Mouse (Mus musculus) G1E-ER4 (cell line): ENCODE data around the gene Cerkl. TPM values are rescaled to one million over a fixed set of nuclear protein-coding genes. Genes with fewer than 3 reads are reported as not detected.

Experiments used
- GATA1 ChIP-seq: IDR thresholded peaks from one replicate; pipeline ENCODE4 v1.8.0; 2012; ENCODE audit warnings: low read length, inconsistent platforms
- polyA plus RNA-seq: library from polyadenylated mRNA; stranded (reverse); fragments of >175 nt; gene quantifications from 2 replicates; pipeline ENCODE4 v1.2.3, GENCODE M21; 2012

Cerkl gene
- polyA plus RNA-seq, 1 experiment: not detected

DNA sequence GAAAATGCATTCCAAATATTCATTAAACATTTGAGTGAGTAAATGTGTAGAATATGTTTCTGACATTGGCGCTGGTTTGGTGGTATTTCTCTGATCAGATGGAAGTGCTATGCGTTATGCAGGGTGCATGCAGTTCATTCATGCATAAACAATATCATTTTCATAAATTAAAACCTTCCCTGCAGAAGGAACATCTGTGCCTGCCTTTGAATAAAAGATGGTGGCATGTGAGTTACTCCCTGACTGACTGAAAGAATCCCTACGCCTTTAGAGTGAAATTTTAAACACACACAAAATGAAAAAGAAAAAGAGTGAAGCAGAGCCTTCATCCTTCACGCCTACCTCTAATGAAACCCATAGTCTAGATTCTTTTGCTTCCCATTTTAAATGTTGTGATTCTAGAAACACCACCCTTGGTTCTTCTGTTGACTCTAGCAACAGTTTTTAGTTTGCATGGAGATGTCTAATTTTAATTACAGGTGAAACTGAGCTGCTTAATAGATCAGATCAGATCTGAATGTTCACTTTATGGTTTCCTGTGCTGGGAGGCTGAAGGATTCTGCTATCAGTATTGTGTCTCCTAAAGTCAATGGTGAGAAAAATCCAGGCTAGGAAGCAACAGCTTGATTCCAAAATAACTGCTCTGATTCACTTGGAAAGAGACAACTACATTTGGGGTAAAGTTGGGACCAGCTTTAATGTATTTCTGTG, 5.7 kb downstream of the Cerkl start:
- TF ChIP-seq GATA1: no peak

DNA sequence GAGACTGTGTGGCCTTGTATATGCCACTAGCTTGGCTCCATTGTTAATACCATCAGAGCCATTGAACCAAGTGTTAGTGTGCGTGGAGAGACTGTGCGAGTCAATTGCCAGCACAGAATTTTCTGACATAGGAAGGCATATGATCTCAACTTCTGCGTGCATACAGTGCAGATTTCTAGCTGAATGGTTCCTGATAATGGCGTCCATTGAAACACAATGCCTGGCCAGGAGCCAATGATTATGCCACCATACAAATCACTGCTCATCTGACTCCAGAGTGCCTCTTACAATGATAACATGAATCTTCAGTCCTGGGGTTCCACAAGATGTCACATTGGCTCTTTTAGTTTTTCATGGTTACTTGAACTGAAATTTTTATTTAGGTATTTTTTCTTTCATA, 7.2 kb downstream of the Cerkl start:
- TF ChIP-seq GATA1: no peak

DNA sequence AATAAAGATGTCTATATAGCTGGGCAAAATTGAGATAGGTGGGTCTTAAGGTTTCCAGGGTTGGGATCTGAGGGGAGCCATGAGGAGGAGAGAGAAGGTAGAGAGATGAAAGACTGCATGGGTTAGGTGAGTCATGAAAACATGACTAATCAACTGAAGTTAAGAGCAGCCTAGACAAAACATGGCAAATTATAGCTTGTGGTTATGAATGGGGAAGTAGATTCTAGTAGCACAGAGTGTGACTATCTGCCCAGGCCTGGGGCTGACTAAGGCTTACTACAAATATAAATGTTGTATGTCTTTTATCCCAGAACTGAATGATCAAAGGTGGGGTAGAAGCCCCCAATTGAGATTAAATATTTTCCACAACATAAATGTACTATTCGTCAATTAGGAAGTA, 9.4 kb downstream of the Cerkl start:
- TF ChIP-seq GATA1: no peak

DNA sequence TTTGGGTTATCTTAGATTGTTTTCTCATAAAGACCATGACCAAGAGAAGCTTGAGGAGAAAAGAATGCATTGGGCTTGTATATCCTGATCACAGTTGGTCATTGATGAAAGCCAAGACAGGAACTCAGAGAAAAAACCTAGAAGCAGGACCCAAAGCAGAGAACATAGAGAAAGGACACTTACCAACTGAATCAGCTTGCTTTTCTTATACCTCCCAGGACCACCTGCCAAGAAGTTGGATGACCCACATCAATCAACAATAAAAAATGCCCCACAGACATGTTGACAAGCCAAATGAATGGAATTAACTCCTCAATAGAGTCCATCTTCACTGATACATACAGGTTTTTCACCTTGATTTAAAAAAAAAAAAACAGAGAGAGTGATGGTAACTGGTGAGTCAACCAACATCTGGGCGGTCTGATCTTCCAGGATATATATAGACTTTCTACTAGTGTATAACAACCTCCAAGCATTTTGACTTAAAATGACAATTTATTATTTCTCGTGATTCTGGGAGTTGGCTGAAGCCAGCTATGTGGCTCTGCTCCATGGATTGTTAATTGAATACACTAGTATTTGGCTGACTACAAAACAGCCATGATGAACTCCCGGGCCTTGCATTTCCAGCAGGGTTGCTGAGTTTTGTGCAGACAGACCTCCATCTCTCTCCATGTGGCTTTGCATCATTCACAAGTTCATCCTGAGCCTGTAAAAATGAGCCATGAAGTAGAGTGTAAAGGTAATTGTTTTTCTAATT, 12.5 kb downstream of the Cerkl start:
- no peak for TF ChIP-seq GATA1

DNA sequence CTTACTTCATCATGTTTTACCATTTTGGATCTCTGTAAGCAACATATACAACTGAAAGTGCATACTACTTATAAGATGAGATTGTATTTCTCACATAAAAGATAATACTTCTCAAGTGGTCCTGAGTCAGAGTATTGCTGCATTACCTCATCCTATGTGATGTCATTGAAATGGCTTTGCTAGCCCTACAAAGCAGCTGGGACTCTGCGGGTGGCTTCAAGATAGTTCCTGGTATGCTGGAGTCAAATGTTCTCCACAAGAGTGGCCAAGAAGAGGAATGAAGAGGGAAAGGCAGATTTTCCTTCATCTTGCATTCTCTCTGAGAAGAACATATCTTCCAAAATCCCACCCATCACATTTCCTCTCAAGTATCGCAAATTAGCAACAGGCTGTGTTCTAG, 13.2 kb downstream of the Cerkl start:
- TF ChIP-seq GATA1: no peak

DNA sequence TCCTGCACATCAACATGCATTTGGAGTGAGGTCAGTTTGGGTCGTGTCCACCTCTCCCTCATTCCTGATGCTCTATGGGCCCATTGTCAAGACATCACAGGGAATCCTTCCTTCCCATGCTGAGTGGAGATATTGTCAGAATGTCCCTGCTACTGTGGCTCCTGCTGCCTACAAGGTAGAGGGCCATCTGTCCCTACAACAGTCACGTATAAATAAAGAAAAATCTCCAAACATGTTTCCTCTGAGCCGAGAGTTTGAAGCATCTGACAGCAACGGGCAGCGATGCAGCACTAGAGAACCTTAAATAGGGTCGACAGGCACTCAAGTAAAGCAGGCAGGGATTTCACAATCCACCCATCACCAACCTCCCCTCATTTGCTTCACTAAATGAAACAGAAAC, 13.7 kb downstream of the Cerkl start:
- TF ChIP-seq GATA1: no peak

DNA sequence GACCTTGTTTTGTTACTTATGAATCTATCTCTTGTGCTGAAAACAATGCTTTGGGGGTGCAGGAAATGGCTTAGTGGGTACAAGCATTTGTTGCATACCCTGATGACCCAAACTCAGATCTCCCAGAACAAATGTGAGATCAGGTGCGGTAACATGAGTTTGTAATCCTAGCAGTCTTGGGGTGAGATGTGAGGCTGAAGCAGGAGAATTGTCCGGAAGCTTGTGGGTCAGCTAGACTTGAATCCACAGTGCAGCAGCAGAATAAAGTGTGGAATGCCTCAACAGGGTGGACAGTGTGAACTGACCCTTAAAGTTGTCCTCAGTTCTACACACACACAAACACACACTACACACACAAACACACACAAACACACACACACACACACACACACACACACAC, 14.4 kb downstream of the Cerkl start:
- TF ChIP-seq GATA1: no peak

DNA sequence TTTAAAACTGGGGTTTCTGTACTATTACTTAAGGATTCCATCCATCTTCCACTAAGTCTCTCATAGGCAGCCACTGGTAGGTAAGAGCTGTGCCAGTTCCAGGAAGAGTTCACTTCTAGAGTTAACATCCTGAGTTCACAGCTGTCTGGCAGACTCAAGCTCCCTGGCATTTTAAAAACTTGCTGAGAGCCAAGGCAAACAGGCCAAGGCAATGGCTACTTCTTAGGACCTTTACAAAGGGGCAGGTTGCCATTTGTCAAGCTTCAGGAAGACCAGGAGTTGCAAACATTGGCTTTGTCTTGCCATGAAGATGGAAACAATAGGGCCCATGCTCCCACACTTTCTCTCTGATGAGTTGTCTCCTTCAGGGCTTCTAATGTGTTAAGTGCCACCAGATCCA, 26.5 kb downstream of the Cerkl start:
- TF ChIP-seq GATA1: no peak

DNA sequence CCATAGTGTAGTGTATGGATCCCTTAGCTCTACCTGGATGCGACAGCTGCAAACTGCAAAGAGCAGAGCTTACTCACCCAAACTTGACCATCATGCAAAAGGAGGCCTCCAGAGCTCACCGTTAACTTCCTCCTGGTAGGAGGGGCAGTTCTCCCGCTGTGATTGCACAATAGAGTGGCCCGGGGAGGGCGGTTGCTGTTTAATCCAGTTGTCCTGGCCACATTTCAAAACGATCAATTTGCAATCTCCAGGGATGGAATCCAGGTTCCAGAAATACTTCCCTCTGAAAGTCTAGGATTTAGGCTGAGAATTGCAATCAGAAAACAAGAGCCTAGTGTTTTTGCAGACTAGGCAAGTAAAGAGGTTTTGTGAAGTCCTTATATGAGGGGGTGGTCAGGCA, 26.9 kb downstream of the Cerkl start:
- TF ChIP-seq GATA1: no peak

DNA sequence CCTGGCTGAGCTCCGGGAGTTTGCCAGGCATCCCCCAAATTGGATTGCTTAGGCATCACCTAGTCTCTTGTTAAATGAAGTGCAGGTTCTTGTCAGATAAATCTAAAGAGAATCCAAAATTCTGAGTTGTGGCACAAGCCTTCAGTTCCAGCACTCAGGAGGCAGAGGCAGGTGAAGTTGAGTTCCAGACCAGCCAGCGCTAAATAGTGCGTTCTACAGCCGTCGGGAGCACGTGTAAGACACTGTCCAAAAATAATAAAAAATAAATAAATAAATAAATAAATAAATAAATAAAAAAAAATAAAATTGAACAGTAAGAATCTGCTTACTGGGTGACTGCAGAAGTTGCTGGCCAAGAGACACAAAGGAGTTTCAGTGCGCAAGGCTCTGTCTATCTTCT, 27.5 kb downstream of the Cerkl start:
- no peak for TF ChIP-seq GATA1

DNA sequence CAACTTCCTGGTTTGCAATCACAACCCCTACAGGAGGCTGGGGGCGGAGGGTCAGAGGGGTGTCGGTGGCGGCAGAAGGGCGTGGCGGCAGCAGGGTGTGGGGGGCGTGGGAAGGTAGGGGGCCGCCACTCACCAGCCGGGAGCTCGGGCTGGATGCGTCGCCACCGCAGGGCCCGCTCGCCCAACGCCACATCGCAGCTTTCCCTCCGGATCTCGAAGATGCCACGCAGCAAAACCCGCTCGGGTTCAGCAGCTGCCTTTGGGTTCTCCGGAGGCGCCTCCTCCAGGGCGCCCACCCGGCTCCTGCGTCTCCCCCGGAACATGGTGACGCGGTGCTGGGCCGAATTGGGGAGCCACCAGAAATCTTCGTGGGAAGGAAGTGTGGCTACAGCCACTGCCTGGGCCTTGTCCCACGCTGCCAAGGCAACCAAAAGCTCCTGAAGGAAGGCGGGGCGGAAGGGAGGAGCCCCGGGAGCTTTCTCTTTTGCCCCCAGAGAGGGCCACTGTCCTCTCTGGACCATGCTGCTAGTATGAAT, 27.9 kb downstream of the Cerkl start:
- TF ChIP-seq GATA1: no peak

DNA sequence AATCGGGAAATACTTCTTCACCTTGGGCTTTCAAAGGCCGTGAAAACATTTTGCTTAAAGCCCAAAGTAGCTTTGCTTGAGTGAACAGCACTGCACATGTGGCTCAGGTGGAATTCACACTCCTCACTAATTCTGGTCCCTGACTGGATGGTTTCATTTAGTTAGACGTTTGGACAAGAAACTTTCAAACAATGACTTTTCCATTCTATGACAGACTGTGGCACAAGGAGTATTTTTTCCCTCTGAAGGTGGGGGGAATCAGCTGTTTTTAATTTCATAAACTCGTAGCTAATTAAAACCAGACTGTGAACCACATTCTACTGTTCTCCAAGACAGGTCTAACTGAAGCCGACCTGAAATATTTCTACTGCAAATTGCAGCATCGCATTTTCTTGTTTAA, 28.6 kb downstream of the Cerkl start:
- TF ChIP-seq GATA1: no peak

DNA sequence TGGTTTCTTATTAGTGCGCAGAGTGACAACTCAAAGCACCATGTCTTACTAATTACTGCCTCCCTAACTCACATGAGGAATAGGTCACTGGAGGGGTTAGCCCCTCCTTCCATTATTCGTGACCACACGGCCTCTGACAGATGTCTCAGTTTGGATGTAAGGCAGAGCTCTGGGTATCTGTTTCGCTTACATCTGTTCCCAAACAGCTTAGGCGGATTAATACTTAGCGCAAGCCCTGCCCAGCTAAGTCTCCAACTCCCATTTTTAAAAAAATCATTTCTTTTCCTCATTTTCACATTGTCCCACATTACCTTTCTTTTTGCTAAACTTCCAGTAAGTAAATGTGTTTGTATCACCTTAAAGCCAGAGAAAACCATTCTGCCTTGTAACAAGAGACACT, 34.9 kb downstream of the Cerkl start:
- no peak for TF ChIP-seq GATA1

DNA sequence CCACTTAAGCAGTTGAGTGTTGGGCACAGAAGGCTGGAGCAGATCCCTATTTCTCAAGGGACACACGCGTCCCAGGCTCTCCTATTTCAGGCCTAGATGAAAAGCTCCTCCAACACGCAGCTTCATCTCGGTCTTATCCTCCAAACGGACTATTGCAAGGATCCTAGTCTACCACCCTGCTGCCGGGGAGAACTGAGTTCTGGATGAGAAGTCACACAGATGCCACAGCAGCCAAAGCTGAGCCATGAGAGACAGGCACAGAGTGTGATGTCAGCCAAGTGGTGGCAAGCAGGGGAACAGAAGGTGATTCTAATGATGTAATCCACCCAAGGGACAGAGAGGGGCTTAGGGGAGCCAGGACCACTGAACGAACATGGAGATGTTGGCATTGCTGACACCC, 42.1 kb downstream of the Cerkl start:
- no peak for TF ChIP-seq GATA1

DNA sequence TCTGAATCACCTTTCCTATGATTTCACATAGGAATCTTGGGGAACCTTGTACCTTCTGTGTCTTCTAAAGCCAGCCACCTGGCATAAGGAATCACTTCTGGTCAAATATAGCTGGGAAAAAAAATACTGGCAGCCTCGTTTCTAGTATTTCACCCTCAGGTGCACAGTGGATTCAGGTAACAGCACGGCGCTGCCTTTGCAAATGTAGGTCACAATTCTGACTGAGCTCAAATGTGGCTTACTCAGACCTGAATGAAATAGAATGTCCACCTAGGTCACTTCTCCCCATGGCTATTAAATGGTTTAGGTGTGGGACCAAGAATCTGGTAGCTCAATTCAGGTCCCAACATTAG, 45.7 kb downstream of the Cerkl start:
- no peak for TF ChIP-seq GATA1

DNA sequence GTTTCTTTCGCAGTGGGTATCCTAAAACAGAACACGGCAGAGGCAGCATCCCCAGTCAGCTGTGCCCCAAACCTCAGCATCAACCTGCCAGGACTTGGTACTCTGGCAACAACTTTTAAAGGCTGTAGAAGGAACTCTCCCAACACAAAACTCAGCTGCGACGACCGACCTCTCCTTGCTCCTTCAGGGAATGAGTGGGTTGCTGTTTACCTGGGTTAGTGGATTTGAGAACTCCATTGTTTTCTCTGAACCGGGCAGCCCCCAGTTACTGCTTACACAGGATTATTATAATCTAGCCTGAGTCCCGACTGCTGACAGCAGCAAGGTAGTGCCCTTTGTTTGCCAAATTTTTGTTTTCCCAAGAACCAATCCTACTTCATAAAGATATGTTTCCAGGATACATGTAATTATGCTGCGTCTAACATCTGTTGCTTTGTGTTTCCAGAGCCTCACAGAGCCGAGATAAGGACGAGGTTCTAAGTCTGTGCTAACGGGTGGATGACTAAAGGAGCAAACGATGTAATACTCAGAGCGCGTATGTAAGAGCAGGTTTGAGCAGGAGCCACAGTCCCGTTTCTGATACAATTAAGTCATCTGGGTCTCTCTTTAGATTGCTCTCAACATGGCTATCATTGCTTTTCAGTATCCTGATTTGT, 46.2 kb downstream of the Cerkl start:
- TF ChIP-seq GATA1: no peak
